Mouse (Mus musculus): ENCODE measurements around the gene Gm19668. TPM values are rescaled to one million over a fixed set of nuclear protein-coding genes. Genes with fewer than 3 reads are reported as not detected.
"Not testable (repeated sequence)": the region's sequence is repeated elsewhere in the genome, so short reads cannot be mapped to it uniquely, and the experiment has no call there.

Gm19668 gene
- not detected for total RNA-seq (2021)
- long read RNA-seq, experiment 1 = 0 reads
- long read RNA-seq, experiment 2 = 0 reads

- DNase-seq = no peak
- intact Hi-C loops (cut with DNase I; ENCODE audit: low total_unique reads) = no loop called here
These were observed at the start of gene Gm19668 for GRCm38 (mm10) chr10:77798921-77799508. TSS of gene Gm19668 (minus strand) at chr10:77799133.

GRCm38 (mm10) chr10:77847538-77847937, 48.6 kb upstream of the Gm19668 start:
- intact Hi-C loops (cut with DNase I; ENCODE audit: low total_unique reads) = no loop called here

GRCm38 (mm10) chr10:77846961-77847360, 48.0 kb upstream of the Gm19668 start:
- DNase-seq = no peak
- intact Hi-C loops (cut with DNase I; ENCODE audit: low total_unique reads) = no loop called here

More at GRCm38 (mm10) chr10:77847538-77847937, 48.6 kb upstream of the Gm19668 start:
- no peak for DNase-seq

GRCm38 (mm10) chr10:77846503-77846902, 47.6 kb upstream of the Gm19668 start, which contains the start of gene Gm36176:
TSS of gene Gm36176 (plus strand) at chr10:77846803.
- intact Hi-C loops (cut with DNase I; ENCODE audit: low total_unique reads) = no loop called here
- no peak for DNase-seq

DNA sequence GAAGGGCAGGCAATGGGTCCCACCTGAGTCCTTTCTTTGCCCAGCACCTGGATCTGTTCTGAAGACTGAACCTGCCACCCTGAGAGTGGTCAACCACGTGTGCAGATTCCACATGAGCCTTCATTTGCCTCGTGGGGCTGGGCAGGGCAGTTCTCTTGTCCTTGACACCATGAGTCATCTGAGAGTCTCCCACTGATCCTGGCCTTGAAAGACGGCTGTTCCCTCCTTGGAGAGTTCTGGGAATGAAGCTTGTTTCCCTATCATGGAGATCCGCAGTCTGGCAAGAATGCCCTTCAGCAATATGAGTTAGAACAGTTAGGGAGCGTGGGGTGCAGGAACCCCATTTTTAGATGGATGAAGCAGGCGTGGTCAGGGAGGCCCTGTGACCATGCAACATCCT, 40.1 kb upstream of the Gm19668 start:
- intact Hi-C loops (cut with DNase I; ENCODE audit: low total_unique reads) = no loop called here
- DNase-seq = no peak

GRCm38 (mm10) chr10:77835647-77836046, 36.7 kb upstream of the Gm19668 start, which contains the start of gene Krtap10-10:
TSS of gene Krtap10-10 (plus strand) at chr10:77835947.
- intact Hi-C loops (cut with DNase I; ENCODE audit: low total_unique reads) = no loop called here

DNA sequence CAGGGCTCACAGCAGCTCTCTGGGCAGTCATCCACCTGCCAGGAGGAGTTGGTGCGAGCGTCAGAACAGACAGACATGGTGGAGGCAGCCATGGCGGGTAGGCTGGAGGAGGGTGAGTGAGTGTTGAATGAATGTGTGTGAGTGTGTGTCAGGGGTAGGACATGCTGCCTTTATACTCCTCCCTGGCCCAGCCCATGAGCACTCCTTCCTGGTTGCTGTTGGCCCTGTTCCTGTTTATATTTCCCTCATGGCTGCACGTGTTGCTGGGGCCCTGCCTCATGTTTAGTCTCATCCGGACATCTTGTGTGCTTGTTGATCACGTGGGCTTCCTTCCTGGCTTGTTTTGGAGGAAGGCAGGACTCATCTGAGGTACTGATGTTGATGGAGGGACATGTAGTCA, 28.0 kb upstream of the Gm19668 start, which contains the start of gene Krtap10-4:
Krtap10-4 (minus strand) TSS at position 145 of the 400 bp plus-strand sequence.
- intact Hi-C loops (cut with DNase I; ENCODE audit: low total_unique reads) = no loop called here

More at GRCm38 (mm10) chr10:77835647-77836046, 36.7 kb upstream of the Gm19668 start, which contains the start of gene Krtap10-10:
- DNase-seq = no peak

GRCm38 (mm10) chr10:77819203-77819602, 20.3 kb upstream of the Gm19668 start:
- intact Hi-C loops (cut with DNase I; ENCODE audit: low total_unique reads) = no loop called here

More for the DNA sequence above, 28.0 kb upstream of the Gm19668 start, which contains the start of gene Krtap10-4:
- DNase-seq = no peak

GRCm38 (mm10) chr10:77818523-77818922, 19.6 kb upstream of the Gm19668 start:
- intact Hi-C loops (cut with DNase I; ENCODE audit: low total_unique reads) = no loop called here
- no peak for DNase-seq

More at GRCm38 (mm10) chr10:77819203-77819602, 20.3 kb upstream of the Gm19668 start:
- no peak for DNase-seq

- no peak for DNase-seq
- intact Hi-C loops (cut with DNase I; ENCODE audit: low total_unique reads) = no loop called here
These were observed 16.6 kb upstream of the Gm19668 start for GRCm38 (mm10) chr10:77815514-77815913.

GRCm38 (mm10) chr10:77814382-77814781, 15.4 kb upstream of the Gm19668 start, which contains the start of gene Gm2696:
TSS of gene Gm2696 (plus strand) at chr10:77814682.
- DNase-seq = no peak
- intact Hi-C loops (cut with DNase I; ENCODE audit: low total_unique reads) = no loop called here

GRCm38 (mm10) chr10:77811743-77812142, 12.8 kb upstream of the Gm19668 start, which contains the start of gene Gm9507:
TSS of gene Gm9507 (minus strand) at chr10:77811843.
- intact Hi-C loops (cut with DNase I; ENCODE audit: low total_unique reads) = no loop called here
- no peak for DNase-seq

DNA sequence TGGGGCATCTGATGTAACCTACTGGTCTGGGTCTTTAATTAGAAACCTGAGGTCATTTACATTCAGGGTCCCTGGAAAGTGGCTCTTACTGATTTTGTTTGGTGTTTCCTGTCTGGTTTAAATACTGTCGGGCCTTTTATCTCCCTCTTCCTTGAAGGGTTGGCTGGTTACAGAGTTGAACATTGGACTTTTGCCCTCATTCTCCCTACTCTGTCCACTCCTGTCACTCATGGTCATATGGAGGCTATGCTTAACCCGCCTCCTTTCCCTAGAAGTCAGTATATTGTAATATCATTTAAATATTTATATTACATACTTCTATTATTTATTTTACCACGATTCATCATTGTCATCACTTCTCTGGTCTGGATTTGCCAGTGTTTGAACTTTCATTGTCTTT, 5.2 kb upstream of the Gm19668 start:
- DNase-seq = no peak
- intact Hi-C loops (cut with DNase I; ENCODE audit: low total_unique reads) = no loop called here

DNA sequence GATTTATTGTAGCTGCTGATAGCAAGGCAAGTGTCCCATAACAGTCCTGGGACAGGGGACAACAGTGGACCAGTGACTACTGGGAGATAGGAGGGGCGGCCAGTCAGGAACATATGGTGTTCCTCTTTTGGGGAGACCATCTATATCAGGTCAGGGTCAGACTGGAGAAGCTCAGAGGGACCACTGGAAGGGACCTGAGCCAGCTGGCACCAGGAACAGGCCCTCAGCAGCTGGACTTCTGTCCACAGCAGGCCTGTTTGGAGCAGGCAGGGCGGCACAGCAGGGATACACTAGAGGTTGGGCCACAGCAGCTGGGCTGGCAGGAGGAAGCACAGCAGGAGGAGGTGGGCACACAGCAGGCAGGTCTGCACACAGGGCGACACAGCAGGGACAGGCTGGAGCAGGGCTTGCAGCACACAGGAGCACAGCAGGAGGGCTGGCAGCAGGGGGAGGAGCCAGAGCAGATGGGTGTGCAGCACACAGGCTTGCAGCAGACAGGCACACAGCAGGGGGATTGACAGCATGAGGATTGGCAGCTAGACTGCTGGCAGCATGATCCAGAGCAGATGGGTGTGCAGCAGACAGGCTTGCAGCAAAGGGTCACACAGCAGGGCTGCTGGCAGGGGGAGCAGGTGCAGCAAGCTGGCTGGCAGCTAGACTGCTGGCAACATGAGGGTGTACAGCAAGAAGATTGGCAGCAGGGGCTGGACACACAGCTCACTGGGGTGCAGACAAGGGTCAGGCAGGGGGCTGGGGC, 591 bp downstream of the Gm19668 start:
- intact Hi-C loops (cut with DNase I; ENCODE audit: low total_unique reads) = not testable (repeated sequence)

GRCm38 (mm10) chr10:77797677-77798076, 1.3 kb downstream of the Gm19668 start:
- no peak for DNase-seq
- intact Hi-C loops (cut with DNase I; ENCODE audit: low total_unique reads) = no loop called here

More for the DNA sequence above, 591 bp downstream of the Gm19668 start:
- not testable (repeated sequence) for DNase-seq

GRCm38 (mm10) chr10:77794976-77795375, 4.0 kb downstream of the Gm19668 start, which contains the start of gene Gm9639:
TSS of gene Gm9639 (minus strand) at chr10:77795076.
- DNase-seq = no peak
- intact Hi-C loops (cut with DNase I; ENCODE audit: low total_unique reads) = no loop called here

DNA sequence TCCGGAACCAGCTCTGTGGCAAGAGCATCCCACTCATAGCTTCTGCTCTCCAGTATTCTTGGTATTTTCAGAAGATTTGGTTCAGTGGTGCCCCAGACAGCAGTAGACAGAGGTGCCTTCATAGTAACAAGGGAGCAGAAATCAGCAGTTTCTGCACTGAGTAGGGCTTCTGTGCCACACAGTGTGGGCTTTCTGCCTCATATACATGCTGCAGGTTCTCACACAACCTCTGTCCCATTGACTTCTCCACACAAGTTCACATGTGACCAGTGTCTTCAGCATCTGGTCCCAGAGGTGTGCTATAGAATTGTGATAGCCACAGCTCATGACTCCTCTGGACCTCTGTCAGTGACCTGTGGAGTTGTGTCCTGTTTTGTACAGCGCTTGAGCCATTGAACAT, 10.3 kb downstream of the Gm19668 start:
- intact Hi-C loops (cut with DNase I; ENCODE audit: low total_unique reads) = no loop called here
- DNase-seq = no peak

DNA sequence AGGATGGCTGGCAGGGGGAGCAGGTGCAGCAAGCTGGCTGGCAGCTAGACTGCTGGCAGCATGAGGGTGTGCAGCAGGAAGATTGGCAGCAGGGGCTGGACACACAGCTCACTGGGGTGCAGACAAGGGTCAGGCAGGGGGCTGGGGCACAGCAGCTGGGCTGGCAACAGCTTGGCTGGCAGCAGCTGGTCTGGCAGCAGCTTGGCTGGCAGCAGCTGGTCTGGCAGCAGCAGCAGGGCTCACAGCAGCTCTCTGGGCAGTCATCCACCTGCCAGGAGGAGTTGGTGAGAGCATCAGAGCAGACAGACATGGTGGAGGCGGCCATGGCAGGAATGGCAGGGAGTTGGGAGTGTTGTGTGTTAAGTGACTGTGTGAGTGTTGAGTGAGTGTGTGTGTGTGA, 11.1 kb downstream of the Gm19668 start, which contains the start of gene Gm7137:
Gm7137 (minus strand) TSS at position 325 of the 400 bp plus-strand sequence.
- intact Hi-C loops (cut with DNase I; ENCODE audit: low total_unique reads) = not testable (repeated sequence)

GRCm38 (mm10) chr10:77783396-77783795, 15.5 kb downstream of the Gm19668 start:
- intact Hi-C loops (cut with DNase I; ENCODE audit: low total_unique reads); DNase-seq: not testable (repeated sequence)

More for the DNA sequence above, 11.1 kb downstream of the Gm19668 start, which contains the start of gene Gm7137:
- DNase-seq = not testable (repeated sequence)

DNA sequence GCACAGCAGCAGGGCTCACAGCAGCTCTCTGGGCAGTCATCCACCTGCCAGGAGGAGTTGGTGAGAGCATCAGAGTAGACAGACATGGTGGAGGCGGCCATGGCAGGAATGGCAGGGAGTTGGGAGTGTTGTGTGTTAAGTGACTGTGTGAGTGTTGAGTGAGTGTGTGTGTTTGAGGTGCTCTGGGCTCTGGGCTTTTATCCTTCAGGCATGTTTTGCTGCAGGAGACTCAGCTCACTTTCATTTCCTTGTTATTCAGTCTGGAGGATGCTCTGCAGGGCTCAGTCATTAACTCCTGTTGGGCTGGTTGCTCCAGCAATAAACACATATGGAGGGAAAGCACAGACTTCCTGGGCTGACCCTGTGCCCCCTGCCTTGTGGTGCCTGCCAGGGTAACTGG, 16.5 kb downstream of the Gm19668 start, which contains the start of gene Gm3250:
Gm3250 (minus strand) TSS at position 101 of the 400 bp plus-strand sequence.
- intact Hi-C loops (cut with DNase I; ENCODE audit: low total_unique reads) = not testable (repeated sequence)

More for the DNA sequence above, 16.5 kb downstream of the Gm19668 start, which contains the start of gene Gm3250:
- not testable (repeated sequence) for DNase-seq
